Mouse (Mus musculus) midbrain, embryonic 15.5 days (tissue): ENCODE measurements around the gene Gdap1l1. TPM values are rescaled to one million over a fixed set of nuclear protein-coding genes. Genes with fewer than 3 reads are reported as not detected.

Source experiments
- ATAC-seq: fragments of 200-750 bp; cut with Nextera tagmentation; replicated peaks from 2 replicates; pipeline ENCODE4 v1.8.0; 2017; ENCODE audit warnings: moderate TSS enrichment
- H3K27ac ChIP-seq: fragments of 300-500 bp; sonication (generic); 2 replicates; pipeline ENCODE4 v1.5.1; 2015; ENCODE audit warnings: mild to moderate bottlenecking, inconsistent platforms
- H3K27me3 ChIP-seq: fragments of 300-500 bp; sonication (generic); replicated peaks from 2 replicates; pipeline ENCODE4 v1.6.1; 2015; ENCODE audit warnings: inconsistent platforms
- H3K36me3 ChIP-seq: fragments of 300-500 bp; sonication (generic); replicated peaks from 2 replicates; pipeline ENCODE4 v1.6.1; 2015; ENCODE audit warnings: inconsistent platforms
- H3K4me1 ChIP-seq: fragments of 300-500 bp; sonication (generic); 2 replicates; pipeline ENCODE4 v1.6.1; 2015; ENCODE audit warnings: inconsistent platforms
- H3K4me2 ChIP-seq: fragments of 300-500 bp; sonication (generic); 2 replicates; pipeline ENCODE4 v1.6.1; 2015; ENCODE audit warnings: inconsistent platforms, mild to moderate bottlenecking, moderate library complexity
- H3K4me3 ChIP-seq: fragments of 300-500 bp; sonication (generic); 2 replicates; pipeline ENCODE4 v1.5.1; 2015; ENCODE audit warnings: mild to moderate bottlenecking, inconsistent platforms
- H3K9ac ChIP-seq: fragments of 300-500 bp; sonication (generic); 2 replicates; pipeline ENCODE4 v1.6.1; 2015; ENCODE audit warnings: mild to moderate bottlenecking, inconsistent platforms
- H3K9me3 ChIP-seq: fragments of 300-500 bp; sonication (generic); 2 replicates; pipeline ENCODE4 v1.6.1; 2016; ENCODE audit warnings: inconsistent platforms
- WGBS: fragments of 180-500 bp; shearing (Covaris S2); methylation state at CpG from one replicate; pipeline ENCODE4 v1.1.7; 2015; ENCODE audit warnings: mixed read lengths; 5-methylcytosine and 5-hydroxymethylcytosine counted together
- polyA plus RNA-seq: library from polyadenylated mRNA; unstranded; fragments of >200 nt; fragmentation: Nextera tagmentation; extraction: Ambion mirVana; gene quantifications from 2 replicates; pipeline ENCODE4 v1.2.1, GENCODE M21; 2015

Gdap1l1 gene
- polyA plus RNA-seq, 1 experiment from 2014 or later = 145 TPM

DNA sequence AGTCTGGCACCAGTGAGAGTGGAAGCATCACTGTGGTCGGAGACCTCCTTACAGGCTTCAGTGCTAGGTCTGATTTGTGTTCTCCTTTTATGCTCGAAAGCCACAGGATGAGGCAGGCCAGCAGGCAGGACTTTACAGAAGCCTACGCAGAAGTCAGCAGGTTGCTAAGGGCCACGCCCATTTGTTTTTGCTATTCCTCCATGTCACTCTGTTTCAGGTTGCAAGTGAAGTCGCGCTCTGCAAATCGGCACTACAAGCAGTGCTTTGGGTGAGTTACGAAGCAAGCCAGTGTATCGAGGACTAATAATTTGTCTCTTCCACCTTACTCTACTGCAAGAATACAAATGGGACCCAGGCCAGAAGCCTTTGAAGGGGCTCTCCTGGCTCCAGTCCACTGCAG lies 7.0 kb upstream of the Gdap1l1 start:
- ATAC-seq = no peak
- WGBS = 88% methylated on average over 9 of the region's 9 CpGs

DNA sequence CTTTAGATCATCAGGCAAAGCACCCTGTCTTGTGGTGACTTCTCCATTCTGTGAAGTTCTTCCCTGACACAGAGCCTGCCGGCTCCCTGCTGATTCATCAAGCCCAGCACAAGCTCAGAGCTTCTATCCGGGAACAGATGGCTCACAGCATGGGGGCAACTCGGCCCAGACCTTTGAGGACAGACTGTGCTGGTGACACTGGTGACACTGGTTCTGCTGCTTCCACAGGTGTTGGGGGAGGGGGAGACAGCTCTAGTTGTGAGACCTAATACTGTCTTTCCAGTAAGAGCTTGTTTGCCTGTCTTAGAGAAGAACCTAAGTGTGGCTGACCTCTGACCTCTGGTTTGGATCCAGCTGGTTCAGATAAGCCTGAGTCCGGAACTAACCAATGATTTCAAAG lies 4.3 kb upstream of the Gdap1l1 start:
- 17% methylated on average over 4 of the region's 4 CpGs for WGBS
- Histone ChIP-seq H3K9ac (no peak overlapping the region), H3K27me3 (no peaks in the 10 kb centered on the region), H3K27ac (no peak overlapping the region), H3K4me1 (0 out of 2 replicates have a peak, but pooled peaks cover 5% of the 10 kb centered on the region), H3K36me3 (no peaks in the 10 kb centered on the region), H3K9me3 (no peaks in the 10 kb centered on the region), H3K4me2 (no peak overlapping the region), H3K4me3 (no peak overlapping the region)
- ATAC-seq = no peak

More for the DNA sequence above, 7.0 kb upstream of the Gdap1l1 start:
- Histone ChIP-seq H3K36me3 (no peaks in the 10 kb centered on the region), H3K4me1 (no peaks in the 10 kb centered on the region), H3K27me3 (no peaks in the 10 kb centered on the region), H3K27ac (no peak overlapping the region), H3K4me3 (no peak overlapping the region), H3K9ac (no peak overlapping the region), H3K4me2 (no peak overlapping the region), H3K9me3 (no peaks in the 10 kb centered on the region)

DNA sequence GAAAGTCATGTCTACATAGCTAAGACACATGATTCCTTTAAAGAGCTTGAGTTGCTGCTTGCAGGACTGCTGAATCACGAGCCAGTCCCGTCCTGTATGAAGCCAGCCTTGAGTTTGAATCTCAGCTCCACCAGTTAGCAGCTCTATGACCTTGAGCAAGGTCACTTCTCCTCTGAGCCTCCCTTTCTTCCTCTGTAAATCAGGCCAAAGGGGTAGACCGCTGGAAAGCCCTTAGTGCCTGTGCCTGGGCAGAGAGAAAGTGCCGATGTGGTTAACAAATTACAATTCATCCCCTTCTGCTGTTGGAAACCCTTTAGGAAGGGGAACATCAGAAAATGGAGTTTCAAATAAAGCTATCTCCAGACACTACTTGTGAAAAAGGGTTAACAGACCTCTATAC lies 476 bp upstream of the Gdap1l1 start:
- 0 out of 2 replicates have a peak, but pooled peaks have one; percentile 15 for ATAC-seq
- H3K4me3 ChIP-seq = peak overlapping the region; percentile 72
- no peaks in the 10 kb centered on the region for H3K36me3 ChIP-seq
- 41% methylated on average over 4 of the region's 4 CpGs for WGBS
- H3K4me1 ChIP-seq = peaks cover 32% of the 10 kb centered on the region
- no peaks in the 10 kb centered on the region for H3K9me3 ChIP-seq
- H3K4me2 ChIP-seq = peak overlapping the region; percentile 65
- H3K27me3 ChIP-seq = no peaks in the 10 kb centered on the region
- H3K9ac ChIP-seq = peak overlapping the region; percentile 81
- H3K27ac ChIP-seq = peak overlapping the region; percentile 87

DNA sequence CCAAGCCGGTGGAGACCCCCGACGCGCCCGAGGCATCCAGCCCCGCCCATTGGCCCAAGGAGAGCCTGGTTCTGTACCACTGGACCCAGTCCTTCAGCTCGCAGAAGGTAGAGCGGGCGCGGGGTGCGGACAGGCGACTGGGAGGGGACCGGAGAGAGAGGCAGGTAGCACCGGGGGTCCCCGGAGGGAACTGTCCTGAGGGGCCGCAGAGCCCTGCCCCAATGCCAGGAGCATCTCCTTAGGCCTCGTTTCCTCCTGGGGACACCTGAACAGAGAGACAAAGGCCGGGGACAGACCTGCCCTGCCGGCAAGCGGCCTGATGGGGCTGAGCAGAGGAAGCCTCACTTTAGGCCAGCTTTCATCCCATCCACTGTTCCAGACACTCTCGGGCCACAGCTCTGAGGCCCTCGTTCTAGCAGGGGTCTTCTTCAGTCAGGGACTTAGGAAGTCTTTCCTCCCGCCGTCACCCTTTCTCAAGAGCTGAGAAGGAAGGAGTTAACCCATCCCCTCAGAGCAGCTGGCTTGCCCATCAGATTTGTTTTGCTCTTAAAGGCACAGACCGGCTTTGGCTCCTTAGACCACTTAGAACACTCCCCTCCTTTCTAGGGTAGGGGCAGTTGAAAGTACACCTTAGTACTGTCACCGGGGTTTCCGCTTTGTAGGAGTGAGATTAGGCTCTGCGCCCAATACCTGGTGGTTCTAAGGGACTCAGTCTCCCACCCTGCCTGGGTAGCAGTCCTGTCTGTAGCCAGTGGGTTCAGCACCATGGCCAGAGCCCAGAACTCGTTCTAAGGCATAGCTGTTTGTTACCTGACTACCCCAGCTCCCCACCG lies 559 bp downstream of the Gdap1l1 start:
- peak overlapping the region; percentile 65 for H3K4me2 ChIP-seq
- H3K4me3 ChIP-seq = peak overlapping the region; percentile 72
- peak overlapping the region; percentile 81 for H3K9ac ChIP-seq
- 2% methylated on average over 30 of the region's 30 CpGs for WGBS
- no peaks in the 10 kb centered on the region for H3K36me3 ChIP-seq
- peak; percentile 75 for ATAC-seq
- peak overlapping the region; percentile 87 for H3K27ac ChIP-seq
- H3K27me3 ChIP-seq = no peaks in the 10 kb centered on the region
- H3K9me3 ChIP-seq = no peaks in the 10 kb centered on the region
- H3K4me1 ChIP-seq = peaks cover 32% of the 10 kb centered on the region

DNA sequence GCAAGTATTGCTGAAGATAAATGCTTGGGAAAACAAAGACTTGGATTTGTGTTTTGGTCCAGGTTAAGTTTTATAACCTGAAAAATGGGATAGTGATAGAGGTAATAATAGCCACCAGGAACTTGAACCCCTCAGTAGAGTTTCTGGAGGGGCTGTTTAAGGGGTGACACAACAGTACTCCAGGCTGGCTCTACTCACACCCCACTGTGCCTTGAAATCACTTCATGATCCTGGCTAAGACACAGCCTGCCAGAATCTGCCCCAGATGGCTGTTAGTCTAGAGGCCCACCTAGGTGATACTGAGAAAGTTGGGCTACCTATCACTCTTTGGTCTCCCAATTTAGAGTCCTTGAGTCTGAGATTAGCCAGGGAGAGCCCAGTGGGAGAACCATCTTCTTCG lies 1.2 kb downstream of the Gdap1l1 start:
- ATAC-seq = no peak
- WGBS = 77% methylated on average over 1 of the region's 1 CpGs
- Histone ChIP-seq H3K4me1 (peaks cover 32% of the 10 kb centered on the region), H3K4me3 (peak overlapping the region; percentile 72), H3K36me3 (no peaks in the 10 kb centered on the region), H3K9me3 (no peaks in the 10 kb centered on the region), H3K27ac (peak overlapping the region; percentile 87), H3K4me2 (peak overlapping the region; percentile 65), H3K27me3 (no peaks in the 10 kb centered on the region), H3K9ac (peak overlapping the region; percentile 81)

DNA sequence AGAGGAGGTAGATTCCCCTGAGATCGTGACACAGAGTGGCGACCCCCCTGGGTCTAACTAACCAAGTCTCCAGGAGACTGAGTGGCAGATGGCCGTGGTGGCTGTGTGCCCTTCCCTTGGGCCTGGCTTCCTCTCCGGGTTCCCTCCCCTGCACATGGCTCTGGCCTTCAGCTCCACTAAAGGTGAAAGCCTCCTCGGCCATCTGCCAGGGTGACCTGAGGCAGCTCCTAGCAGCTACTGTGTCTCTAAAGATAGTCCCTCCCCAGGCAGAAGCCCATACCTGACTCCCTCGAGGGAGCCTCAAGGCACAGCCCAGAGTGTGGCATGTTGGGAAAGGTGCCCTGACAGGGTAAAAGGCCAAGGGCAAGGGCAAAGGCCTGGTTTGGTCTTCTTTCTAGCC lies 5.3 kb downstream of the Gdap1l1 start:
- ATAC-seq = no peak
- Histone ChIP-seq H3K9ac (no peak overlapping the region), H3K27me3 (no peaks in the 10 kb centered on the region), H3K4me3 (no peak overlapping the region), H3K27ac (no peak overlapping the region), H3K9me3 (no peaks in the 10 kb centered on the region), H3K4me1 (peaks cover 27% of the 10 kb centered on the region), H3K36me3 (peaks cover 15% of the 10 kb centered on the region; the same call in 1 of the 2 replicates), H3K4me2 (no peak overlapping the region)
- 75% methylated on average over 6 of the region's 6 CpGs for WGBS

DNA sequence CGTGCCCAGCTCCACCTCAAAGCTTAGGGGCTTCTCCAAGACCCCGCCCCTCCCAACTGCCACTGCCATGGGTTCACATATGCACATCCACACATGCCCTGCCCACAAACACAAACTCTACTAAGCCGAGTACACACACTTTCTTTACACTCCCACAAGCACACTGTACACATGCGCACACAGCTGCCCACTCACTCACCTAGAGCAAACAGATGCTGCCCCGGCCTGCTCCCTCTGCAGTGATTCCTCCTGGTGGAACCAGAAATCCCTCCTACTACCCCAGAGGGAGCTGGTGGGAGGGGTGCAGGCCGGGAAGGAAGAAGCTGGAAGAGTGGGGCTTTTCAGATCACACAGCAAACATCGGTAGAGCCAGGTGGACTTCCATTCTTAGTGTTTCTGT lies 5.7 kb downstream of the Gdap1l1 start:
- Histone ChIP-seq H3K9me3 (no peaks in the 10 kb centered on the region), H3K4me2 (no peak overlapping the region), H3K27ac (no peak overlapping the region), H3K4me1 (peaks cover 27% of the 10 kb centered on the region), H3K27me3 (no peaks in the 10 kb centered on the region), H3K36me3 (peaks cover 15% of the 10 kb centered on the region; the same call in 1 of the 2 replicates), H3K4me3 (no peak overlapping the region), H3K9ac (no peak overlapping the region)
- ATAC-seq = no peak
- 70% methylated on average over 7 of the region's 7 CpGs for WGBS

DNA sequence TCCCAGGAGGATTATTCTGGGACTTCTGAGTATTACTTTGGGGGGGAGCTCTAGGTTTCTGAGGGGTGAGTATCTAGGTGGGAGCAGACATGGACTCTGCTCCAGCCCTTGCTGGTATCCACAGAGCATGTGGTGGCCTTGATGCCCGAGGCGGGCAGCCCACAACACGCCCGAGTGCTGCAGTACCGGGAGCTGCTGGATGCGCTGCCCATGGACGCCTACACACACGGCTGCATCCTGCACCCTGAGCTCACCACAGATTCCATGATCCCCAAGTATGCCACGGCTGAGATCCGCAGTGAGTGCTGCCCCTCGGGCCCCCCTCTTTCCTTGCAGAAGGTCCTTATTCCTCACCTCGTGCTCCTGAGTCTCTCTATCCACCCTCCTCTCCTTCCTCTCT lies 9.1 kb downstream of the Gdap1l1 start:
- peaks cover 33% of the 10 kb centered on the region for H3K36me3 ChIP-seq

DNA sequence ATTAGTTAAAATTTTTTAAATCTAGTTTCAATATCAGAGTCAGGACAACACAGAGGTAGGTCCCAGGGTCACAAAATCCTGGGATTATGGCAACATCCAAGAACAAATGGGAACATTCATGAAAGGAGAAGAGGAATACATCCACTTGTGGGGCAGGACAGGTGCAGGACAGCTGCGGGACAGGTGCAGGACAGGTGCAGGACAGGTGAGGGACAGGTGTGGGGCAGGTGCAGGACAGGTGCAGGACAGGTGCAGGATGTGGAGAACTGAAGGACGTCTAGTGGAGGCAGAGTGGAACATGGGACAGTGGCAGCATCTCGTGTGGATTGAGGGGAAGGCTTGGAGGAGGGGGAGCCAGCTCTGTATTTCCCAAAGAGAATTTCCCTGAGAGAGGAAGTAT lies 11.0 kb downstream of the Gdap1l1 start:
- WGBS = 81% methylated on average over 3 of the region's 3 CpGs
- ATAC-seq = no peak
- no peak overlapping the region for H3K4me3 ChIP-seq
- no peaks in the 10 kb centered on the region for H3K9me3 ChIP-seq
- H3K4me1 ChIP-seq = no peaks in the 10 kb centered on the region
- H3K9ac ChIP-seq = no peak overlapping the region
- no peaks in the 10 kb centered on the region for H3K27me3 ChIP-seq
- no peak overlapping the region for H3K4me2 ChIP-seq
- peaks cover 41% of the 10 kb centered on the region for H3K36me3 ChIP-seq
- no peak overlapping the region for H3K27ac ChIP-seq

More for the DNA sequence above, 9.1 kb downstream of the Gdap1l1 start:
- no peak for ATAC-seq
- no peaks in the 10 kb centered on the region for H3K27me3 ChIP-seq
- WGBS = 89% methylated on average over 12 of the region's 12 CpGs
- no peak overlapping the region for H3K4me3 ChIP-seq
- H3K4me1 ChIP-seq = no peaks in the 10 kb centered on the region
- H3K9me3 ChIP-seq = no peaks in the 10 kb centered on the region
- H3K9ac ChIP-seq = no peak overlapping the region
- H3K27ac ChIP-seq = no peak overlapping the region
- H3K4me2 ChIP-seq = no peak overlapping the region

DNA sequence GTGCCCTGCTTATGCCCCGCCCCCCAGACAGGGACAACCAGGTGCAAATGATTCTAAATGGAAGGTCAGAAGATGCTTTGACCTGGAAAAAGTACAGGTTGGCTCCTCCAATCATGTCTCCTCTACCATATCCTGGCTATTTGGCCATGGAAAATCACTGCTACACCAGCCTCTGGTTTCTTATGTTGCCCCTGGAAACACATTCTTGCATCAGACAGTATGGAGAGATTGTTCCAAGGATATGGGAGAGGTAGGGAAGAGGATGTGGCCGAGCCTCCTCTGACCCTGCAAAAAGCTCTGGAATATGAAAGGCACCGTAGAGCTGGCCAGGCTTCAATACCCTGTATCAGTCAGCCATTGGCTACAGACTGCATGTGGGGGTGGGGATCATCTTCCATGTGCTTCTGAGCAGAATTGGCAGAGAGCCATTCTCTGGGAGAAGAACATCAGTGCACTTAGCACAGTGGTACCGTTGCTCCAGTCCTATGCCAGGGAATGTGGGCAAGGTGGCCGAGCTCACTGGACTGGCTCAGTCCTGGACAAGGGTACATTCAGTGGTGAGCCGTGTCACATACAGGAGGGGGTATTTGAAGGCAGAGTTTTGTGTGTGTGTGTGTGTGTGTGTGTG lies 12.5 kb downstream of the Gdap1l1 start:
- Histone ChIP-seq H3K4me3 (no peak overlapping the region), H3K9ac (no peak overlapping the region), H3K36me3 (peaks cover 47% of the 10 kb centered on the region), H3K27ac (no peak overlapping the region), H3K9me3 (no peaks in the 10 kb centered on the region), H3K27me3 (no peaks in the 10 kb centered on the region), H3K4me2 (no peak overlapping the region), H3K4me1 (no peaks in the 10 kb centered on the region)
- 72% methylated on average over 6 of the region's 6 CpGs for WGBS
- no peak for ATAC-seq

DNA sequence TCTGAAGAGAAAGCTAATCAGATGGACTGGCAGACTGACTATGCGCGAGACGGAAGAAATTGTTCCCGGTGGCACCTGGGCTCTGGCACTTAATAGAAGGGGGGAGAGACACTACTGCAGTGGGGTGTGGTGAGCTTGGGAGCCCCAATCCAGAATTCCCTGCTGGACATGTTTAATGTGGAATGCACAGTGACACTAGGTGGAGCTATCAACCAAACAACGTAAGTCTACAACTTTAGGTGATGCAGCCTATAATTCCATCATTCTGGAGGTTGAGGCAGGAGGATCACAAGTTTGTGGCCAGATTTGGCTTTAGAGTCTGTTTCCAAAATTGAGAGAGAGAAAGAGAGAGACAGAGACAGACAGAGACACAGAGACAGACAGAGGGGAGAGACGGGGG lies 14.5 kb downstream of the Gdap1l1 start:
- WGBS = 94% methylated on average over 6 of the region's 6 CpGs
- no peak overlapping the region for H3K4me3 ChIP-seq
- no peaks in the 10 kb centered on the region for H3K9me3 ChIP-seq
- no peak overlapping the region for H3K4me2 ChIP-seq
- no peak overlapping the region for H3K9ac ChIP-seq
- H3K36me3 ChIP-seq = peaks cover 32% of the 10 kb centered on the region
- no peak for ATAC-seq
- H3K27me3 ChIP-seq = no peaks in the 10 kb centered on the region
- no peaks in the 10 kb centered on the region for H3K4me1 ChIP-seq
- no peak overlapping the region for H3K27ac ChIP-seq

DNA sequence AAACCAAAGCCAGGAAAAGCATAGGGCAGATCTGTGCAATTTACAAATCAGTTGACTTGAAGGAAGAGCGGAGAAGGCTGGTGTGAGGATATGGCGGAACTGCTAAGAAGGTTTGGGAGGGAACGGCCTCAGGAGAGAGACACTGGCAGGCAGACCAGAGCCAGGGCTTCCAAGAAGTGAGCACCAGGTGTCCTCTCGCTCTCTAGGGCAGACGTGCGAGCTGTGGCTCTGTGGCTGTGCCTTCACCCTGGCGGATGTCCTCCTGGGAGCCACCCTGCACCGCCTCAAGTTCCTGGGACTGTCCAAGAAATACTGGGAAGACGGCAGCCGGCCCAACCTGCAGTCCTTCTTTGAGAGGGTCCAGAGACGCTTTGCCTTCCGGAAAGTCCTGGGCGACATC lies 15.1 kb downstream of the Gdap1l1 start:
- Histone ChIP-seq H3K4me2 (no peak overlapping the region), H3K4me3 (no peak overlapping the region), H3K27me3 (no peaks in the 10 kb centered on the region), H3K36me3 (peaks cover 32% of the 10 kb centered on the region), H3K9me3 (no peaks in the 10 kb centered on the region), H3K27ac (no peak overlapping the region), H3K9ac (no peak overlapping the region), H3K4me1 (no peaks in the 10 kb centered on the region)
- WGBS = 90% methylated on average over 13 of the region's 13 CpGs
- ATAC-seq = no peak
